Mouse (Mus musculus): ENCODE data around the gene S1pr5.

DNA sequence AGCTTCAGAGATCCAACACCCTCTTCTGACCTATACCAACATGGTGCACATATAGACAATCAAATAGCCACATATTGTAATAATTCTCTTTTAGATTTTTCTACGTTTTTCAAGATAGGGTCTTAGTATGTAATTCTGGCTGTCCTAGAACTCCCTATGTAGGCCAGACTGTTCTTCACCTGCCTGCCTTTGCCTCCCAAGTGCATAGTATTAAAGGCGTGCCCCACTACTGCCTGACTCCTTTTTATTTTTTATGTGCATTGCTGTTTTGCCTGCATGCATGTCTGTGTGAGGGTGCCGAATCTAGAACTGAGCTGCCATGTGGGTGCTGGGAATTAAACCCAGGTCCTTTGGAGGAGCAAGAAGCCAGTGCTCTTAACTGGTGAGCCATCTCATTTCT, 44.0 kb upstream of the S1pr5 start:
- TF ChIP-seq CTCF (IDR thresholded peaks at IDR 0.05; ENCODE audit: low read depth, low read length) (no peak), POLR2A (IDR thresholded peaks at IDR 0.05; ENCODE audit: extremely low read depth, insufficient read depth, low read length) (no peak)
